Mouse (Mus musculus) cortical plate, adult 2 months (tissue): ENCODE results near the gene 2200002J24Rik.

Source experiments
- CTCF ChIP-seq: fragments of 200-500 bp; IDR thresholded peaks from 2 replicates; pipeline ENCODE4 v1.5.1; 2011; ENCODE audit warnings: mild to moderate bottlenecking, control low read depth, low read length; ENCODE audit not compliant: insufficient read depth; ENCODE audit errors: extremely low read depth
- POLR2A ChIP-seq: fragments of 200-500 bp; IDR thresholded peaks from 2 replicates; pipeline ENCODE4 v1.6.1; 2011; ENCODE audit warnings: mild to moderate bottlenecking, low read length, control low read depth; ENCODE audit not compliant: insufficient read depth; ENCODE audit errors: extremely low read depth

DNA sequence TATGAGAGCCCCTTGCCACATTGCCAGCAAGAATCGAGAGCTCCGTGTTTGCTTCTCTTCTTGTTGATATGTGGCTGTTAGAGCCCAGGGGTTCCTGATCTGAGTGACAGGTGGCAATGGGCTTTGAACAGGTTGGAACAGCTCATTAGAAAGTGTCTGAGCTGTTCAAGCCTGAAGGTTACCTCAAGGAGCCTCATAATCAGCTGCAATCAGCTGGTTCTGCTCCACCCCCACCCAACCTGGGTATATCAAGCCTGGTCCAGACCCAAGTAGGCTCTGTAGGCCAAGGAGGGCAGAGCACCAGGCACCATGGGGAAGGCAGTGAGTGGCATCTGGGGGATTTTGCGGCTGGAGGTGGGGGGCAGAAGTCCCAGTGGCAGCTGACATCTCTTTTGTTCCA lies 13.2 kb downstream of the 2200002J24Rik start, which contains the start of gene Atp4a:
- no peak for TF ChIP-seq POLR2A
- no peak for TF ChIP-seq CTCF
